Mouse (Mus musculus): ENCODE measurements around the gene Pank1.

The Pank1 gene

DNA sequence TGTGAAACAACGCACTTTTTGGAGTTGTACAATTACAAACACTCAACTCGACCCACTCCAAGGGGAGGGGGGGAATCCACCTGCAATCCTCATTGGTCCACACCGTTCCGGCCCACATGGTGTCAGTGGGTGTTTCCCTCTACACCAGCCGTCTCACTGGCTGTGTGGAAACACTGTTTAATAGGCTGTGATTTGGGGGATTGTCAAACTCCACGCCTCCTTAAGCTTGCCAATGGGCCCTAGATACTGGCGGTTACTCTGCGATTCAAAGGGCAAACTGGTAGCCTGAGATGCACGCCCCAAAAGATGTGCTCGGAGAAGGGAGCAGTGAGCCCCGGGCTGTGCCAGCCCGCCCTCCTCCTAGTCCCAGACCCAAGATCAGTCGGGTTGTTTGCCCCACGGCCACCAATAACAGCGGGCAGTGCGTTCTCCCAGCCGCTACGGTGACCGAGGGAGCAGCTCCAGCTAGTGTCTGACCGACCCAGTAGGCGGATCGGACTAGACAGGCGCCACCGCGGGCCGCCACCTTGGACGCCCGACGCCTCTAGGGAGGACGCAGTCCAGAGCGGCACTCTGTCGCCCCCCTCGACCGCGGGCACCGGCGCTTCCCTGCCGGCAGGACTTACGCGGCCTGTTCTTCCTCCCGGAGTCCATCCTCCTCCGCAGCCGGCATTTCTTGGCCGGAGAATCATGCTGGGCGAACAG, 1.2 kb downstream of the Pank1 start:
- DNase-seq: peak; percentile 93 to 97

DNA sequence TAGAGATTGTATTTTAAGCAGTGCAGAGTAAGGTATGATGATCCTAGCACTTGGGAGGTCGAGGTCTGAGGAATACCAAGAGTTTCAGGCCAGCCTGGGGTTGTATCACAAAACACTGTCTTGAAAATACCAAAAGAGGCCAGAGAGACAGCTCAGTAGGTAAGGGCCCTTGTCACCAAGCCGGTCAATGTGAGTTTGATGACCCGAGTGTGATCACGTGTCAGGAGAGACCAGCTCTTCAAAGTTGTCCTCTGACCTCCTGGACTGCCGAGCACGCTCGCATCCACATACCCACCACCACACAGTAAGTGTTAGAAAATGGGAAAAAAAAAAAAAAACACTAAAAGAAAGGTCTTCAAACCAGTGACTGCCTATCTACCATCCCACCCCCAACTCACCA, 2.6 kb downstream of the Pank1 start:
- DNase-seq: peak; percentile 55 to 80

DNA sequence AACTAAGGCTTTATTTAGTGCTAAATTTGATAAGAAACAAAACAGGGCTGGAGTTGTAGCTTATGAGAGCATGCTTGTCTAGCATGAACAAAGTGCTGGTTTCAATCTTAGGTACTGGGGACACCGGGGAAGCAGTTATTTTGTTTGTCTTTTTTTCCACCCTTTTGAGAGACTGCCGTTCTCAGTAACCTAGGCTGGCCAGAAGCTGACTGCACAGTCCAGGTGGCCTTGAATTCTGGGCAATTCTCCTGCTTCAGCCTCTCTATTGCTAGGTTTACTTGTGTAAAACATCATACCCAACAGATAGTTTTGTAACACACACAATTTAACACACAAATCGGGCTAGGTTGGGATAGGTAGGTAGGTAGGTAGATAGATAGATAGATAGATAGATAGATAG, 9.9 kb downstream of the Pank1 start:
- no peak for DNase-seq

DNA sequence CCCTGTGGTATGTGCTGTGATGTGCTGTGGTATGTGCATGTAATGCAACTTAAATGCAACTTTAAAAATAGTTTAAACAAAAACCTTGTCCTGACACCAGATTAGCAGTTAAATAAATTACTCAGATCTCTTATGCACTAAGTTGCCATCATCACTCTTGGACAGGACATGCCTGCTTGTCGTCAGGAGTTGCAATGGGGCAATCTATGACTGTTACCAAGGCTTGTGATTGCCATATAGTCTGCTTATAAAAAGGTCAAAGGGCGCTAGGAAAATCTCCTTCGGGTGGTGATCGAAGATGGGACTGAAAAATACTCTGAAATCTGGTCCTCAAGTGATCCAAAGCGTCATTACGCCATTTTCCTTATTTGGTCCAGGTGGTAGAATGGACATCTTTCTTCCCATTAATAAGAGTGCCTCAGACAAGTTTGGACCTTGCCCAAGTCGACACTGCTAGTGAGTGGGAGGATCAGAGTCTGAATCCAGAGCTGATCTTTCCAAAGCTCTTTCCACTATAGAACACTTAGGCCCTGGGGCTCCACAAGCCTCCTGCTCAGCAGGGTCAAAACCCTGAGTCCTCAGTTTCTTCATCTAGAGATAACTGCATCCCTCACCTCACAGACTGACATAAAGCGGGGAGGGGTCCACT, 11.0 kb downstream of the Pank1 start:
- DNase-seq: peak in 1 of 2 experiments; percentile 29

DNA sequence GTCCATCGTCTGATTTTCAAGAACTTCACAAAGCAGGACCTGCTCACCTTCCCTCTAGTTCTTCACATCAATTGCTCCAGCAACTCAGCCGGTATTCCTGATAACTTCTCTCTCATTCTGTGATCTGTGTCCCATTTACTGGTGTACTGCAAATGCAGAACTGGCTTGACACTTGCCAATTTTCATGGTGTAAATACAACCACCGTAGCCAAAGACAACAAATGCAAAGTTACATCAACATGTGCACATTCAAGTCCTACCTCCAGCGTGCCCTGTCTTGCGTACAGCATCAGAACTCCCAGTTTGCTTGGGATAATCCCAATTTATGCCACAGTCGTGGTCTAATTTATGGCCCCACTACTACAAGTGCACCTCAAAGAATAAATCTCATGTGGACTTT, 15.5 kb downstream of the Pank1 start:
- no peak for DNase-seq

DNA sequence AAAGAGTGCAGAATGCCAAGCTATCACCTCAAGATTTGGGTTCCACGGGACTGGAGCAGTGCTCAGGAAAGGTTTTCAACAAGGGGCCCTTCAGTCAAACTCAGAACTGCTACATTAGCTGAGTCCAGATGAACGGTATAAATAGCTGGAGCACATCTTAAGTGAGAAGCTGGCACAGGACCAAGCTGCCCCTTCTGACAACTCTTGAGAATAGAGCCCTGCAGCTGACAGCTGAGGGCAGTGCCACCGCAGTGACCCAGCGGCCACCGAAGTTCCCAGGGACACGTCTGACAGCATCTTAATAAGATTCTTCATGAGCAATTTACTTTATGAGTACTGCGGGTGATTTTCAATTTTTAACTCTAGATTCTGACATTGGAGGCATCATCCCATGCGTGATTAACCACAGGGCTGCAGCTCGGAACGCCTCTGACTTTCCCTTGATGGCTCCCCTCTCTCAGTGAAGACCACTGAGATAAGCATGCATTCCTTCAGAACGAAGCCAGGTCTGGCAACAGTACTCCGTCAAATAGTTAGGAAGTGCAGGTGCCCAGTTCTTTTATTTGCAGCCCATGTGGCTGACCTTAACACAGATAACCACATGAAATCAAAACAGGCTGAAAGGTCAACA, 23.1 kb downstream of the Pank1 start:
- peak; percentile 44 to 53 for DNase-seq

DNA sequence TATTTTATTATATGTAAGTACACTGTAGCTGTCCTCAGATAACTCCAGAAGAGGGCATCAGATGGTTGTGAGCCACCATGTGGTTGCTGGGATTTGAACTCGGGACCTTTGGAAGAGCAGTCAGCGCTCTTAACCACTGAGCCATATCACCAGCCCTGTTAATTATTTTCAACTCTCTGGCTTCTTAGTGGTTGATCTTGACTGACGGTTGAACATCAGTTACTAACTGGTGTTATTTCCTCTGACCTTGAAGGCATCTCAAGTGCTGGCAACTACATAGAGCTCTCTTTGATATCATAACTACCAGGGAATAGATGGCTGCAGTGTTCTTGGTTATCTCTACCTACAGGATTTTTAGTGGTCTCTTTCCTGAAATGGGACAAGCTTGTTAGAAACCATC, 28.1 kb downstream of the Pank1 start:
- no peak for DNase-seq

DNA sequence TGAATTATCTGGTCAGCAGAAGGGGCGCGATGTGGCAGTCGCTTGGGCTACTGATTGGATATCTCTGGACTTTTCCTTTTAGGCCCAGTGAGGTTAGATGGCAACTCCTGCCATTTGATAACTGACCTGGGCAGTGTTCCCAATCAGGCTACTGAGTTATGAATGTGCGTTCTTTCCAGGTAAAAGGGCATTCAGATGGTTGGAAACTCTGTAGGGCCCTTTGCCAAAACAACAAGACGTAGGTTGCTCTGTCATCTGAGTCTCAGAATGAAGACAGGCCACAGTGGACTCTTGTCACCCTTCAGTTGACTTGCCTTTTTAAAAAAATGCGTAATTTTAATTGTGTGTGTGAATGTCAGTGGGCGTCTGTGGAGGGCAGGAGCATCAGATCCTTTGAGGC, 29.8 kb downstream of the Pank1 start:
- peak; percentile 59 to 65 for DNase-seq

DNA sequence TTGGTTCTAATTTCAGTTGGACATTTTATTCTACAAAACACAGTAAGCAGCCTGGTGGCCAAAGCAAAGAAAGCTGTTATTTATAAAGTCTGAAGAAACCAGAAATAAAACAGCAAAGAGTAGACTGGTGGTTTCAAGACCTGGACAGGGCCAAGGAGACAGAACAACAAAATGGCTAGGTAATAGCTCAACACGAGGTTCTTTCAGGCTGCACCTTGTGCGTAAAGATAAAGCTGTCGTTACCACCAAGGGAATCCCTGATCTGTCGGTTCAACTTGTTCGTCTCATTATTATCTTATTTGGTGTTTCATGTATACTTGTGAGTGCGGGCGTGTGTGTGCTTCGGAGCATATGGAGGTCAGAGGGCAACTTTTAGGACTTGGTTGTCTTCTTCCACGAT, 31.1 kb downstream of the Pank1 start:
- DNase-seq: no peak

DNA sequence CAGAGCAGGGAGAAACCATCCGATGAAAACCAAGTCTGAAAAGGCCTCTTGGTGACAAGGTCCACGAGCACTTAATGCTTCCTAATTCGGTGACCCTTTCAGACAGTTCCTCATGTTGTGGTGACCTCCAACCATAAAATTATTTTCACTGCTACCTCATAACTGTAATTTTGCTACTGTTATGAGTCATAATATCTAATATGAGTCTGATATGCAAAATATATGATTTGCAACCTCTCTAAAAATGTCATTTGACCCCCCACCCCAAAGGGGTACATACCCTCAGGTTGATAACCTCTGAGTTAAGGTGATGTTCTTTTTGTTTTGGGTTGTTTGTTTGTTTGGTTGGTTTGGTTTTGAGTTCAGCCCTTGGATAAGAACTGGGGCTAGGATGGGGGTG, 32.2 kb downstream of the Pank1 start:
- no peak for DNase-seq

DNA sequence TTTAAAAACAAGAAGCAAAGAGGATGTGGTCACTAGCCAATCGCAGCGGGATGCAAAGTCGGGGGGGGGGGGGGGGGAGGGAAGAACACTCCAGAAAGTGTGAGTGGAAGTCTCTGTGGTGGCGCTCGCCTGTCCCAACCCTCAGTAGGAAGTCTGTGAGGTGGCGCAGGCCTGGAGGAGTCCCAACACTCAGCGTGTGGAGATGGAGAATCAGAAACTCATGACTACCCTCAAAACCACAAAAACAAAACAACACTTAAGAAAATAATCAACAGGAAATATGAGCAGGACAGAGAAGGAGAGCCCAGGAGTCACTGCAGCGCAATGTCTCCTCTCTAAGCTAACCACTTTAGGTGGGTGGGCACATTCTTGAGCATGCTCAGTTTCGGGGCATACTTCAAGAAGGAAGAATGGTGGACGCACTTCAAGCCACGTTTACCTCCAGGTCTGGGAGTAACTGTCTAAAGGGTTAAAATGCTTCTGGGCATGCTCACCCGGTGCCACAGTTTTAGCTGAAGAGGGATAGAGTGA, 32.7 kb downstream of the Pank1 start:
- DNase-seq: no peak

DNA sequence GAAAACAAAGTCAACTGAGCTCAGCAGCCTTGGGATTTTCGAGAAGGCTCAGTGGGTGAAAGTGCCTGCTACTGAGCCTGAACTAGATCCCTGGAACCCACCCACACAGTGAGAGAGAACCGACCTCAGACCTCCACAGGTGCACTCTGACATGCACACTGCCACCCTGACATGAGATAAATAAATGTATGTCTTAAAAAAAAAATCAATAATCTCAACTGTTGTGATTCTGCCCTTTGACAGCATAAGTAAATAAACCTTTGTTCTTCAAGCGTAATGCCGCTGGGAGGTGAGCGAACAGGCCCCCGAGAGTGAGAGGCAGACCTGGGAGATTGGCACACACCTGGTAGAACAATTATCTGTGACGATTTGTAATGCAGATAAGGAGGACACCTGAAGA, 33.2 kb downstream of the Pank1 start:
- DNase-seq: no peak

DNA sequence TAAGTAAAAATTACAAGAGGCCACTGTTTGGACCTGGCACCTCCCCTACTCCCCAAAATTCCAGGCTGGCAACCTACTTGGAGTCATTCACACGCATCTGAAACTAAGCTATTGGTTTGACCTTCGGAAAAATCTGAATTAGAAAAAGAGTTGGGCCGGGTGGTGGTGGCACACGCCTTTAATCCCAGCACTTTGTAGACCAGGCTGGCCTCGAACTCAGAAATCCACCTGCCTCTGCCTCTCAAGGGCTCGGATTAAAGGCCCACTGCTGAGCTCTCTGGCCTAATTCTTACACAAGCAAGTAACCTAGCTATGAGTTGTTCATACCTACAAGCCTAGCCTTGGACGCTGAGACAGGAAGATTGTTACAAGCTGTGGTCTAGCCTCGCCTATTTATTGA, 33.9 kb downstream of the Pank1 start:
- DNase-seq: no peak

DNA sequence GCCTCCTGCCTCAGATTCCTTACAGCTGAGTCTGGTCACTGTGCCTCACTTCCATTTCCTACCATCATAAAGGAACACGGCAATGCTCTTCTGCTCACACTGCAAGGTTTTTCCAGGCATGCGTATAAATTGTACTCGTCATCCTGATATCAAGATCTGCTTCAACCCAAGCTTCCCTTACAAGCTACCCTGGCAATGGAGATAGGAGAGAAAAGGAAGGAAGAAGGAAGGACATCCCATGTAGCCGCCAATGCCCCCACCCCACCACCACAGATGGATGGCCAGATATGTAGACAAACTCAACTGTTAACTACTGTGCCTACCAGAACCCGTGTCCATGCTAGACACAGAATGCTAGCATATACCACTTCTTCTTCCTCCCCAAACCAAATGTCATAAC, 34.5 kb downstream of the Pank1 start:
- no peak for DNase-seq

DNA sequence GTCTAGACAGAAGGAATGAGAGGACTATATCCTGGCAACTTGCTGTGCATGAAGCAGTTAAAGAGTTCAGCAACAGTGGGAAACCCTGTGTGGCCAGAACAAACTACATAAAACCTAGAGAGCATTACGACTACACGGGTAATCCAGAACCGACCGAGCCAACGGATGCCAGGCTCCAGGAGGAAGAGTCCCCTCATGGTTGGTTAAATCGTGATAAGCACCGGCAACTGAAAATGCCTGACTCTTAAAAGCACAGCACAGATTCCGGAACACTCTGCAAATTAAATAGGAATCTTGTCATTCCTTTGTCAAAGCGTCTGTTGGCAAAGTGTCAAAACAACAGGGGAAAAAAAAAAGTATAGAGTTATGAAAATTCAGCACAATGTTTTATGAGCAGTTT, 35.2 kb downstream of the Pank1 start:
- DNase-seq: no peak

DNA sequence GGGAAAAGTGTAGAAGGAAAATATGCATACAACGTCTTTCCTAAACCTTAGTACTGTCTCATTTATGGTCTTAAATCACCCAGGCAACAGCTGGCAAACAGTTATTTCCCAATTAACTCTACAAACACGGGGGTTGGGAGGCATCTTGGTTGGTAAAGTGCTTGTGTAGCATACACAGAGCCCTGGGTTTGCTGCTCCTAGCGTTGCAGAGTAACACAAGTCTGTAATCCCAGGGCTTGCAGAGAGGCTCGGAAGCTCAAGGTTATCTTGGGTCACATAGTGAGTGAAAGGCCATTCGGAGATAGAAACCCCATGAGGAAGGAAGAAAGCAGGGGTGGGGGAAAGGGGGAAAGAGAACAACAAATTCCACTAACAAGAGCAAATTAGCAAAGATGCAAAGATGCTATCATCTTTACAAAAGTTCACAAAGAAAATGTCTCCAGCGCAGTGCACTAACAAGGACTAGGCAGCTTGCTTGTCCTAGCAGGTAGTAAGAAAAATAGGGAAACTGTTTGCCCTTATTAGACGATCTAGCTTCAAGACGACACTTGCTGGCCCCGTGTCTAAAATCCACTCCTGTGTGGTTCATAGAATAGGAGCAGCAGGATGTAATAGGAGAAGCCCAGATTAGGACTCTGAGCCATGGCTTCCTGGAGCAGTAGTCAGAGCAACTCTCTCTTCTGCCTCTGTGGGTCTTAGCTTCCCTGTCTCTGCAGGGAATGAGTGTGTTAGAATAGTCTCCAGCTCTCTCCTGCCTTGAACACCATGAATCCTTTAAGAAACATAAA, 37.3 kb downstream of the Pank1 start:
- DNase-seq: no peak

DNA sequence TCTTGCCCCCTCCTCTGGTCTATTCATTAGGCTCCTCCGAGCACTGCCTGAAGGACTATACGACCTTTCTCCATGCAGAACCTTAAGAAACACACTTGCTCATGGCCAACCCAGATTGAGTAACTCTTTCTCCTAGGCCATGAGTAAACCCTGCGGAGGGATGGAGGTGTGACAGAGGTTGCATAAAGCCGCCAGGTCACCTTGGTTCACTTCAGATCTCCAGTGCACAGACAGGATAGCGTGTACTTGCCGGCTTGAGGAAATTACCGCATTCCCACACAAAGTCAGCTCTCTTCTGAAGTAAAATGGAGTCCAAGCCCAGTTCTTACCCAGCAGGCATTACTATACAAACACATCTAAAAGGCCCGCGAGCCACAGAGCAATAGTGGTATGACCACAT, 40.6 kb downstream of the Pank1 start:
- no peak for DNase-seq

DNA sequence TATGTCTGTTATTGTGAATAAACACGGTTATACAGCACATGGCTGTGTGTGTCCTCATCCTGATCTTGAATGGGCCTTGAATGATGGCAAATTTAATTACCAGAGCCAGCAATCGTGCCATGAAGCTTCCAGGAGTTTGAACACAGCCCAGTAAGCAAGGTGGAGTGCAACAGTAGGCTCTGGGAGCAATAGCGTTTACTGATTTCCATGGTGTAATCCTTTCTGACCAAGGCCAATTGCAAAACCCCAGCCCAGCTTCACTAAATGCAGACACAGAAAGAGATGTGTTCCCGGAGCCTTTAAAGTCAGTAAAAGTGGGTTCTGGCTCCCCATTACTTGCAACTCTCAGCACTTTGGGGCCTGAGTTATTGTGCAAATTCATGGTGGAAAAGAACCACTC, 47.6 kb downstream of the Pank1 start:
- no peak for DNase-seq

DNA sequence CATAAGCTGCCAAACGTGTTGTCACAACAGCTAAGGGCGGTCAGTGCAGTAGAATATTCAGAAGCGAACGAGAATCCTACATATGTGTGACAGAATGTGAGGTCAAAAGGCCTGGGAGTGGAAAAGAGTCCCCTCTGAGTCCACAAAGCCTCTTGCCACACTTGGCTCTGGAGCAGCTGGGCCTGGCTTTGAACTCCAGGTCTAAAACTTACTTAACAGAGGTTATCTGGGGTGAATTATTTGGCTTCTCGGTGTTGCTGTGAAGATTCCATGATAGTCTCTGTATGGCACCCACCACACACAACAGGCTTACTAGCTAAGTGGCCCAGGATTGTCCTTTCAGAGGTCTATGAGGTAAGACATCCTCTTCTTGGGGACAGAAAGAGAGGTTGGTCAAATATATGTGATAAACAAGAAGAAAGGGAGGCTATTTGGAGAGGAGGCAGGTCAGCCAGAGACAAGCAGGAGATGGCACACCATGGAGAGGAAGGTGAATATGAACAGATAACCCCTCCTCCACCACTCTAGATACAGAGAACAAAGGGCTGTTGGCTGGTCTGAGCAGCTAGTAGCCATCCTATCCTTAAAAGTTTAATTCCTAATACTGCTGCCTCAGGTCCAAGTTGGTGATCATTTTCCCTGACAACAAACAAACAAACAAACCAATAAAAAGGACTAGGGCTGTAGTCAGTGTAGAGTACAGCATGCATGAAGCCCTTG, 51.2 kb downstream of the Pank1 start:
- no peak for DNase-seq

DNA sequence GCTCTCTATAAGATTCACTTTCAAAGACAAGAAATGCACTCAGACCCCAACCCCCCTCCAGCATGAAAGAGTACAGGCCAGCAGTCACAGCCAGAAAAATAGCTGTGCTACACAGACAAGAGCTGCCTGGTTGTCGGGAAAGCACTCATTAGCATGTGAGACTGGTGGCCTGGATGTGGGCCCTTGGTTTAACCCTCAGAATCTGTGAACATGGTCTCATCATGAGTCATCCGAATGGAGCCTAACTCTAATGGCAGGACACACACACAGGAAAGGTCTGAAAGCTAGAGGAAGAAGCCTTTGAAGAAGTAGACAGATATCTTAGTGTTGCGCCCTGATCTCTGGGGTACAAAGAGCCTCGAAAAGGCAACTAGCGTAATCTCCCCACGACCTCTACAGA, 51.8 kb downstream of the Pank1 start:
- no peak for DNase-seq

DNA sequence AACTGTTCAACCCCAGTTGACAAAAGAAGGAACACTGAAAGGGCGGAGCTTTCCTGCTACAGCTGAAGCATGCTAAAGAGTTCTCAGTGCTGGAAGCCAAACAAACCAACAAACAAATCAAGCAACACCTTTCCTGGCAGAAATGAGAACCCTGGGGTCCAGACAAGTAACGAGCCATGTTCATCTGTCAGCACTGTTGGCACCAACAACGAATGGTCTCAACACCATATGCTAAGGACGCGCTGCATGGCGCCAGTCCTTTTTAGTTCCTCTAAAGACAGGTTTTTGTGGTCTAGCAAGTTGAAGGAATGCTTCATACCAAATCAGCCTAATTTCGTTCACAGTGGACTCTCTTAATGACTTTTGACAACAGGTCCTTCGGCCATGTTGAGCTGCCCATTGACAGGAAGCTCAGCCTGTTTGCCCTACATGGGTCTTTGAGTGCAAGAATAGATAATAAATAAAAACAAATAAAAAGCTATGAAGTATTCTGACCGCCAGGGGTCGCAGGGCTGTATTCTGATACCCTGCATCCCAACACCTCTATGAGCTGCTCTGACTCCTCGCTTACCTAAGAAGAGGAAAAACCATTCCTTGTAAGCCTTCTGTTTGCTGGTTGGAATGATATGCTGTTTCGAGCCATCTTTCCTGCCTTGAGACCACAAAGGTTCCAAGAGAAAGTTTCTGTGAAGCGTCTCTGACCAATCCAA, 53.2 kb downstream of the Pank1 start:
- DNase-seq: peak in 1 of 2 experiments; percentile 71
